Mouse (Mus musculus) central nervous system, embryonic 18 days (tissue): ENCODE results near the gene Vmn2r37. TPM values are rescaled to one million over a fixed set of nuclear protein-coding genes. Genes with fewer than 3 reads are reported as not detected.

Experiments used
- polyA plus RNA-seq: library from polyadenylated mRNA; depleted of rRNA; stranded (reverse); fragments of >200 nt; gene quantifications from 2 replicates; pipeline ENCODE4 v1.2.3, GENCODE M21; 2012; rRNA removed

The Vmn2r37 gene
- not detected in 2 replicates for polyA plus RNA-seq

DNA sequence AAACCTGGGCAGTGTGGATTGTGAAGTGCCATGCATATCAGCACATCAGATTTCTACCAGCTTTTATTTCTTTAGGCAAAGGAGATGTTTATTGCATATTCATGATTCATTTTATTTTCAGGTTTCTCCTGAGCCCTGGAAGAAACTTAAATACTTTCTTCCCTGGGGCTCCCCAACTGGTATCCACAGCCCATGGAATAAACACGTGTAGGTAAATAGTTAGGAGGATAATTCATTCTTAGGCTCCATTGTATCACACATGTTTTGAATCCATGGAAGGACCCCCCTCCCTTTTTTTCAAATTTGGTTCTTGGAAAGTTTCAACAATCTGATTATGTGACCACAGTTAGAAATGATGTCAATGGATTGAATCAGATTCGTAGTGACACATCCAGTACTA is at the start of gene Vmn2r37:
Gene Vmn2r37, minus strand, starts transcription at position 101 of the 400 bp plus-strand sequence.

Other genes with a start within 250 kb of the Vmn2r37 start
- not detected in 2 replicates for gene Vmn2r39, start 192.9 kb downstream of the Vmn2r37 start, polyA plus RNA-seq
- not detected in 2 replicates for gene Vmn2r38, start 125.8 kb downstream of the Vmn2r37 start, polyA plus RNA-seq